Mouse (Mus musculus): ENCODE measurements around the gene Hnrnpa3. TPM values are rescaled to one million over a fixed set of nuclear protein-coding genes. Genes with fewer than 3 reads are reported as not detected.
"Not testable (repeated sequence)": the region's sequence is repeated elsewhere in the genome, so short reads cannot be mapped to it uniquely, and the experiment has no call there.

Gene Hnrnpa3
- polyA plus RNA-seq, 1 experiment, result 45.4 TPM

- H3K36me3 ChIP-seq (ENCODE audit: control insufficient read depth, insufficient read depth, low read length), result no peaks in the 10 kb centered on the region
- peaks cover 24% of the 10 kb centered on the region for H3K4me1 ChIP-seq (replicated peaks; ENCODE audit: control insufficient read depth, insufficient read depth, low read length)
- TF ChIP-seq POLR2A (IDR thresholded peaks at IDR 0.05; ENCODE audit: control insufficient read depth, extremely low read depth, insufficient read depth, low read length, poor library complexity) (no peak), CTCF (IDR thresholded peaks at IDR 0.05; ENCODE audit: borderline replicate concordance, control insufficient read depth, extremely low read depth, insufficient read depth, low read length, poor library complexity) (no peak)
- DNase-seq, result no peak
- WGBS, result 92% methylated on average over 4 of the region's 4 CpGs
- no peak overlapping the region for H3K27ac ChIP-seq (ENCODE audit: control insufficient read depth, insufficient read depth, low read length)
- H3K27me3 ChIP-seq (ENCODE audit: control insufficient read depth, insufficient read depth, low read length), result no peaks in the 10 kb centered on the region
- H3K4me3 ChIP-seq (ENCODE audit: control insufficient read depth, insufficient read depth, low read length), result no peak overlapping the region
Measured at GRCm38 (mm10) chr2:75690656-75691055, 31.6 kb downstream of the Hnrnpa3 start.

- TF ChIP-seq CTCF (IDR thresholded peaks at IDR 0.05; ENCODE audit: borderline replicate concordance, control insufficient read depth, extremely low read depth, insufficient read depth, low read length, poor library complexity) (no peak), POLR2A (IDR thresholded peaks at IDR 0.05; ENCODE audit: control insufficient read depth, extremely low read depth, insufficient read depth, low read length, poor library complexity) (no peak)
- no peaks in the 10 kb centered on the region for H3K27me3 ChIP-seq (ENCODE audit: control insufficient read depth, insufficient read depth, low read length)
- DNase-seq, result no peak
- H3K36me3 ChIP-seq (ENCODE audit: control insufficient read depth, insufficient read depth, low read length), result no peaks in the 10 kb centered on the region
- no peak overlapping the region for H3K27ac ChIP-seq (ENCODE audit: control insufficient read depth, insufficient read depth, low read length)
- no peak overlapping the region for H3K4me3 ChIP-seq (ENCODE audit: control insufficient read depth, insufficient read depth, low read length)
- WGBS, result 93% methylated on average over 8 of the region's 8 CpGs
- peaks cover 23% of the 10 kb centered on the region for H3K4me1 ChIP-seq (replicated peaks; ENCODE audit: control insufficient read depth, insufficient read depth, low read length)
Measured at GRCm38 (mm10) chr2:75691316-75691715, 32.3 kb downstream of the Hnrnpa3 start.

- no peak for DNase-seq
- Histone ChIP-seq H3K27me3 (ENCODE audit: control insufficient read depth, insufficient read depth, low read length) (no peaks in the 10 kb centered on the region), H3K4me3 (ENCODE audit: control insufficient read depth, insufficient read depth, low read length) (no peak overlapping the region), H3K4me1 (replicated peaks; ENCODE audit: control insufficient read depth, insufficient read depth, low read length) (peaks cover 24% of the 10 kb centered on the region), H3K27ac (ENCODE audit: control insufficient read depth, insufficient read depth, low read length) (no peak overlapping the region), H3K36me3 (ENCODE audit: control insufficient read depth, insufficient read depth, low read length) (no peaks in the 10 kb centered on the region)
- WGBS, result 95% methylated on average over 6 of the region's 6 CpGs
- TF ChIP-seq CTCF (IDR thresholded peaks at IDR 0.05; ENCODE audit: borderline replicate concordance, control insufficient read depth, extremely low read depth, insufficient read depth, low read length, poor library complexity), result no peak
- TF ChIP-seq POLR2A (IDR thresholded peaks at IDR 0.05; ENCODE audit: control insufficient read depth, extremely low read depth, insufficient read depth, low read length, poor library complexity), result no peak
Measured at GRCm38 (mm10) chr2:75692369-75692768, 33.3 kb downstream of the Hnrnpa3 start.

- not testable (repeated sequence) for H3K4me3 ChIP-seq (ENCODE audit: control insufficient read depth, insufficient read depth, low read length); DNase-seq; H3K36me3 ChIP-seq (ENCODE audit: control insufficient read depth, insufficient read depth, low read length); H3K27me3 ChIP-seq (ENCODE audit: control insufficient read depth, insufficient read depth, low read length); H3K27ac ChIP-seq (ENCODE audit: control insufficient read depth, insufficient read depth, low read length)
- WGBS, result 94% methylated on average over 3 of the region's 3 CpGs
- H3K4me1 ChIP-seq (replicated peaks; ENCODE audit: control insufficient read depth, insufficient read depth, low read length), result peaks cover 29% of the 10 kb centered on the region
Measured at GRCm38 (mm10) chr2:75694926-75695325, 35.9 kb downstream of the Hnrnpa3 start.

GRCm38 (mm10) chr2:75695676-75696350, 36.8 kb downstream of the Hnrnpa3 start:
- Histone ChIP-seq H3K4me3 (ENCODE audit: control insufficient read depth, insufficient read depth, low read length) (no peak overlapping the region), H3K4me1 (replicated peaks; ENCODE audit: control insufficient read depth, insufficient read depth, low read length) (peaks cover 29% of the 10 kb centered on the region)
- TF ChIP-seq POLR2A (IDR thresholded peaks at IDR 0.05; ENCODE audit: control insufficient read depth, extremely low read depth, insufficient read depth, low read length, poor library complexity) (no peak), CTCF (IDR thresholded peaks at IDR 0.05; ENCODE audit: borderline replicate concordance, control insufficient read depth, extremely low read depth, insufficient read depth, low read length, poor library complexity) (no peak)

GRCm38 (mm10) chr2:75696371-75696770, 37.3 kb downstream of the Hnrnpa3 start:
- no peak overlapping the region for H3K27ac ChIP-seq (ENCODE audit: control insufficient read depth, insufficient read depth, low read length)
- no peaks in the 10 kb centered on the region for H3K27me3 ChIP-seq (ENCODE audit: control insufficient read depth, insufficient read depth, low read length)
- WGBS, result 49% methylated on average over 5 of the region's 5 CpGs
- DNase-seq, result no peak
- H3K4me3 ChIP-seq (ENCODE audit: control insufficient read depth, insufficient read depth, low read length), result no peak overlapping the region
- no peak for TF ChIP-seq POLR2A (IDR thresholded peaks at IDR 0.05; ENCODE audit: control insufficient read depth, extremely low read depth, insufficient read depth, low read length, poor library complexity)
- no peak for TF ChIP-seq CTCF (IDR thresholded peaks at IDR 0.05; ENCODE audit: borderline replicate concordance, control insufficient read depth, extremely low read depth, insufficient read depth, low read length, poor library complexity)
- peaks cover 29% of the 10 kb centered on the region for H3K4me1 ChIP-seq (replicated peaks; ENCODE audit: control insufficient read depth, insufficient read depth, low read length)
- H3K36me3 ChIP-seq (ENCODE audit: control insufficient read depth, insufficient read depth, low read length), result no peaks in the 10 kb centered on the region

More at GRCm38 (mm10) chr2:75695676-75696350, 36.8 kb downstream of the Hnrnpa3 start:
- DNase-seq, result no peak
- H3K27me3 ChIP-seq (ENCODE audit: control insufficient read depth, insufficient read depth, low read length), result no peaks in the 10 kb centered on the region
- no peak overlapping the region for H3K27ac ChIP-seq (ENCODE audit: control insufficient read depth, insufficient read depth, low read length)
- H3K36me3 ChIP-seq (ENCODE audit: control insufficient read depth, insufficient read depth, low read length), result no peaks in the 10 kb centered on the region
- WGBS, result 81% methylated on average over 9 of the region's 9 CpGs

GRCm38 (mm10) chr2:75697222-75697621, 38.2 kb downstream of the Hnrnpa3 start:
- H3K27ac ChIP-seq (ENCODE audit: control insufficient read depth, insufficient read depth, low read length), result no peak overlapping the region
- WGBS, result 95% methylated on average over 3 of the region's 3 CpGs
- no peaks in the 10 kb centered on the region for H3K36me3 ChIP-seq (ENCODE audit: control insufficient read depth, insufficient read depth, low read length)
- no peak overlapping the region for H3K4me3 ChIP-seq (ENCODE audit: control insufficient read depth, insufficient read depth, low read length)
- TF ChIP-seq POLR2A (IDR thresholded peaks at IDR 0.05; ENCODE audit: control insufficient read depth, extremely low read depth, insufficient read depth, low read length, poor library complexity), result no peak
- TF ChIP-seq CTCF (IDR thresholded peaks at IDR 0.05; ENCODE audit: borderline replicate concordance, control insufficient read depth, extremely low read depth, insufficient read depth, low read length, poor library complexity), result no peak
- DNase-seq, result no peak
- peaks cover 29% of the 10 kb centered on the region for H3K4me1 ChIP-seq (replicated peaks; ENCODE audit: control insufficient read depth, insufficient read depth, low read length)
- no peaks in the 10 kb centered on the region for H3K27me3 ChIP-seq (ENCODE audit: control insufficient read depth, insufficient read depth, low read length)
